Mouse (Mus musculus): ENCODE data around the gene Trpt1.

Gene Trpt1

DNA sequence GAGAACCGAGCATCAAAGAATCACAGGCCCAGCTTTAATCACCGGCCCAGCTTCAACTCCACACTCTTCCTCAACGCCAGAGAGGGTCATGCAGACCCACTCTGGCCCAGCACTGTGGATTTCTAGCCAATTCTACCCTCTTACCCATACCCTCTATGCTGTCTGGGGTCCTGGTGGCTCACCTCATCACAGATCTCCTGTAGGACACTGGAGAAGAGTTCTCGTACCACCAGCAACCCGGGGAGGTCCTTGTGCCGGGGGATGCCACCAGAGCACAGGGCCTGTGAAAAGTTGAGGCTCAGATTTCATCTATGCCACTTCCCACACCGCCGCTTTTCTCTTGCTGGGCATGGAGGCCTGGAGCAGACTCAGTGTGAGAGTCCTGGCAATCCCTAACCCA lies 1.4 kb upstream of the Trpt1 start:
- DNase-seq (ENCODE audit: low read depth, low spot score): no peak
- H3K36me3 ChIP-seq (ENCODE audit: control insufficient read depth, insufficient read depth, low read length, poor library complexity, severe bottlenecking): peaks cover 4% of the 10 kb centered on the region

DNA sequence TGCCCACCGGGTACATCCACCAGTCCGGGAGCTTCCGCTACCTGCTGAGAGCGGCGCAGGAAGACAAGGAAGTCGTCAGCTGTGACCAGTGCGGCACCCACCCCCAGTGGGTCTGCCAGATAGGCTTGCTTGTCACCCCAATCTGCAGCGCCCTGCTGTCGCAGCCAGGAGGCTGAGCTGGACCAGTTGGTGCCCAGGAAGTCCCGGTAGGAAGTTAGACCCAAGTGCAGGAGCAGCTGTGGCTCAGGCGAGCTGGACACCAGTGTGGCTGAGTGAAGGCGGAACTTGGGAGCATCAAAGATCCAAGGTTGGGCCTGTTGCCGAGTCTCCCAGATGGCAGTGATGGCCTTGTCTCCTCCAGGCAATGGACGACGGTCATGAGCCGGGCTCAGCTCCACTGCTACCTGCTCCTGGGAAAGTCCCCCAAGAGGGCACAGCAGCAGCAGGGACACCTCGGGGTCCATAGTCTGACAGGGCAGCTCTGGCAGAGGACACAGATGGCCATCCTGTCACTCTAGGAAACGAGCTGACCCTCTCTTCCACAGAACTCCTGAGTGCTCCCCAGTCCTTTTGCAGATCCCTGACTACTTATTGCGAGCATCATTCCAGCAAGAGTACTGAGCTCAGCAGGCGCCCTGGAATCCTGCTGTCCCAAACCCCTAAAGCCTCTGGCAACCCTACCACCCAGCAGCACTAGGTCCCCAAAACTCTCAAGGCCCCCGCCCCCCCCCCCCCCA lies 508 bp upstream of the Trpt1 start:
- DNase-seq (ENCODE audit: low read depth, low spot score): no peak
- Histone ChIP-seq H3K36me3 (ENCODE audit: control insufficient read depth, insufficient read depth, low read length, poor library complexity, severe bottlenecking) (peaks cover 7% of the 10 kb centered on the region), H3K27me3 (ENCODE audit: control insufficient read depth, insufficient read depth, low read length, poor library complexity, severe bottlenecking) (no peaks in the 10 kb centered on the region)

More for the DNA sequence above, 1.4 kb upstream of the Trpt1 start:
- H3K27me3 ChIP-seq (ENCODE audit: control insufficient read depth, insufficient read depth, low read length, poor library complexity, severe bottlenecking): no peaks in the 10 kb centered on the region

DNA sequence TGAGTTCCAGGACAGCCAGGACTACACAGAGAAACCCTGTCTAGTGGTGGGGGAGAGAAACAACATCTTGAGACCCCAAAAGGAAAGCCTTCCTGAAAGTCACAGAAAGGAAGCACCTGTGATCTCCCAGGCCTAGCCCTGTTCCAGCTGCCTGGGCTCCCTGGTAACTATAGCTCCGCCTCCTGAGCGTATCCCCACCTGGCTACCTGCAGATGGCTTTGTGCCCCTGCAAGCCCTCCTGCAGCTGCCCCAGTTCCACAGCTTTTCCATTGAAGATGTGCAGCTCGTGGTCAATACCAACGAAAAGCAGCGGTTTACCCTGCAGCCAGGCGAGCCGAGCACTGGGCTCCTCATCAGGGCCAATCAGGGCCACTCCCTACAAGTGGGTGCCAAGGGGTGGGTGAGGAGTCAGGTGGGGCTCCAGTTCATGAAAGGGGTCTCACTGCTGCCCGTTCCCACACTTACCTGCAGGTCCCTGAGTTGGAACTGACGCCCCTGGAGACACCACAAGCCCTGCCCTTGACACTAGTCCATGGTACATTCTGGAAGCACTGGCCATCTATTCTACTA lies 1.9 kb downstream of the Trpt1 start:
- H3K36me3 ChIP-seq (ENCODE audit: control insufficient read depth, insufficient read depth, low read length, poor library complexity, severe bottlenecking): peaks cover 10% of the 10 kb centered on the region
- H3K27me3 ChIP-seq (ENCODE audit: control insufficient read depth, insufficient read depth, low read length, poor library complexity, severe bottlenecking): no peaks in the 10 kb centered on the region
- DNase-seq (ENCODE audit: low read depth, low spot score): no peak

DNA sequence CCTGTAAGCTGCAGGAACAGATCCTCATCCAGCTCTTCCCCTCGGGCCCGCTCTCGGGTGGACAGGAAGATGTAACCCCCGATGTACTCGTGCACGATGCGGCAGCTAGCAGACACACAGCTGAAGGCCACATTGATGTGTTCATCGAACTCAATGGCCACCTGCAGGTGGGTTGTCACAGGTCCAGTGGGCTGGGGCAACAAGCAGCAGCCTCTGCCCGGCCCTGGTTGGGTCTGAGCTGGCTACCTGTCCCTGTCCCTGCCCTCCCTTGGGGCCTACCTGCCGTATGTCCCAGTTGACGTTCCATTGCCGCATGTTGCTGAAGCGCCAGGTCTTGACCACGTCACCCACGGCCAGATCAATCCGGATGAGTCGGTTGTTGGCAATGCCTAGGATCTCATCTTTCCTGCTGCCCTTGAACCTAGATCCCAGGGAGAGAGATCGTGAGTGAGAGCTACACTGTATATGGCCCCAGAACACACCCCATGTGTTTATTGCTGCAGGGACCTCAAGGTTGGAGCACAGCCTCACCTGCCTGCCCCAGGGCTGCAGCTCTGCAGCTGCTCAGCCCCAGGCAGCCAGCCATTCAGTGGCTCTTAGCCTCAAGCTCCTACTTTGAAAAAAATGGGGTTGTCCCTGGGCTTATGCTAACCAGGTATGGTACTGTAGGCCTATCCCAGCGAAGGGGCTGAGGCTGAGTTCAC lies 3.6 kb downstream of the Trpt1 start:
- Histone ChIP-seq H3K27me3 (ENCODE audit: control insufficient read depth, insufficient read depth, low read length, poor library complexity, severe bottlenecking) (no peaks in the 10 kb centered on the region), H3K36me3 (ENCODE audit: control insufficient read depth, insufficient read depth, low read length, poor library complexity, severe bottlenecking) (peaks cover 11% of the 10 kb centered on the region)
- no peak for DNase-seq (ENCODE audit: low read depth, low spot score)

DNA sequence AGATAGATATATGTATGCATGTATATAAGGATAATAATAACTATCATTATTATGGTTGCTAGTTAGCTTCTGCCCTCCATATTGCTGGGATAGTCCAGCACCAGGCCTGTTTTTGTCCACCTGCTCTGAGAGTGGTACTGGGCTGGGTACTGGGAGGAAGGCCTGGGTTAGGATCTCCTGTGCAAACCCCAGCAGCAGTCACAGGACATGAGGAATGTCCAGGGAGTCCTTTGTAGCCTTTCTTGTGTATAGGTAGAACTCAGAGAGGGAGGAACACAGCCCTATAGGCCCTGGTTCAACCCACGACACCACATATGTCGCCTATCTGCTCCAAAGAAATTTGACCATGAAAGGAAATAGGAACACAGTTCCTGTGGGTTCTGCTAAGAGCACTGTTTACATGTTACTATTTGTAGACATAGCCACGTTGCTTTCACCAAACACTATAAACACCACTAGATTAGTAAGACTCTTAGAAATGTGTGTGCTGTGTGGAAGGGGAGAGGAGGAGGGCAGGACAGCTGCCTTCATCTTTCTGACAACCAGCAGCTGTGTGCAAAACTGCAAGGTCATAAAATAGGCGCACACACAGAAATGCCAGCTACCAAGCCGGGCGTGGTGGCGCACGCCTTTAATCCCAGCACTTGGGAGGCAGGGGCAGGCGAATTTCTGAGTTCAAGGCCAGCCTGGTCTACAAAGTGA lies 11.1 kb downstream of the Trpt1 start:
- Histone ChIP-seq H3K27me3 (ENCODE audit: control insufficient read depth, insufficient read depth, low read length, poor library complexity, severe bottlenecking) (no peaks in the 10 kb centered on the region), H3K36me3 (ENCODE audit: control insufficient read depth, insufficient read depth, low read length, poor library complexity, severe bottlenecking) (peaks cover 3% of the 10 kb centered on the region)
- DNase-seq (ENCODE audit: low read depth, low spot score): no peak

DNA sequence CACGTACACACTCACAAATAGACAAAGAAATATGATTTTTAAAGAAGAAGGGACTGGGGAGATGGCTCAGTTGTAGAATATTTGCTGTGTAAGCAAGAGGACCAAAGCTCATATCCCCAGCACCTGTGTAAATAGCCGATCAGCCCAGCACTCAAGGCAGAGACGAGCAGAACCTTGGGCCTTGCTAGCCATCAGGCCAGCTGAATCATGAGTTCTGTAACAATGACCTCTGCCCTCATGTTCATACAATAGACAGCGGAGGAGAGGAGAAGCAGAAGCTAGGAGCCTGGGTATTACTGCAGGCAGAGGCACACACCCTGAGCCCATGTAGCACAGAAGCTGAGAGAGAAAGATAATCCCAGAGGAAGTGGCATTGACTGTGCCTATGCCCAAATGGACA lies 16.5 kb downstream of the Trpt1 start:
- no peak for DNase-seq (ENCODE audit: low read depth, low spot score)

DNA sequence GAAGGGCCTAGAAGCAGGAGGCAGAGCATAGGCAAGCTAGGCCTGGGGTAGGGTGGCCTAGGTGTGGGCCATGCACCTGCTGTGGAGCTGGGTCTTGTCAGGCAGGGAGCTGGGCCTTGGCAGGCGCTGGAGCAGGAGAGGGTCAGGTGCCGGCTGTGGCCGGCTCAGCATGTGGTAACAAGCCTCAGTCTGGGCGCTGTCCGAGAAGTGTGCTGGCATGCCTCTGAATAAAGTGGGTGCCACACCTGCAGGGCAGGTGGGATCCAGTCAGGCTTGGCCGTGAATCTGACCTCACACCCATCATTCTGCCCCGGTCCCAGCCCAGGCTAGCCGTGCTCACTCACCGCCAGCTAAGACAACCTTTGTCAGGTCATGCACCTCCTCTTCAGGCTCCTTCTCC lies 18.1 kb downstream of the Trpt1 start:
- no peak for DNase-seq (ENCODE audit: low read depth, low spot score)
- H3K27me3 ChIP-seq (ENCODE audit: control insufficient read depth, insufficient read depth, low read length, poor library complexity, severe bottlenecking): no peaks in the 10 kb centered on the region
- H3K36me3 ChIP-seq (ENCODE audit: control insufficient read depth, insufficient read depth, low read length, poor library complexity, severe bottlenecking): peaks cover 14% of the 10 kb centered on the region; the same call in 1 of the 2 replicates

More for the DNA sequence above, 16.5 kb downstream of the Trpt1 start:
- Histone ChIP-seq H3K27me3 (ENCODE audit: control insufficient read depth, insufficient read depth, low read length, poor library complexity, severe bottlenecking) (no peaks in the 10 kb centered on the region), H3K36me3 (ENCODE audit: control insufficient read depth, insufficient read depth, low read length, poor library complexity, severe bottlenecking) (peaks cover 14% of the 10 kb centered on the region; the same call in 1 of the 2 replicates)

DNA sequence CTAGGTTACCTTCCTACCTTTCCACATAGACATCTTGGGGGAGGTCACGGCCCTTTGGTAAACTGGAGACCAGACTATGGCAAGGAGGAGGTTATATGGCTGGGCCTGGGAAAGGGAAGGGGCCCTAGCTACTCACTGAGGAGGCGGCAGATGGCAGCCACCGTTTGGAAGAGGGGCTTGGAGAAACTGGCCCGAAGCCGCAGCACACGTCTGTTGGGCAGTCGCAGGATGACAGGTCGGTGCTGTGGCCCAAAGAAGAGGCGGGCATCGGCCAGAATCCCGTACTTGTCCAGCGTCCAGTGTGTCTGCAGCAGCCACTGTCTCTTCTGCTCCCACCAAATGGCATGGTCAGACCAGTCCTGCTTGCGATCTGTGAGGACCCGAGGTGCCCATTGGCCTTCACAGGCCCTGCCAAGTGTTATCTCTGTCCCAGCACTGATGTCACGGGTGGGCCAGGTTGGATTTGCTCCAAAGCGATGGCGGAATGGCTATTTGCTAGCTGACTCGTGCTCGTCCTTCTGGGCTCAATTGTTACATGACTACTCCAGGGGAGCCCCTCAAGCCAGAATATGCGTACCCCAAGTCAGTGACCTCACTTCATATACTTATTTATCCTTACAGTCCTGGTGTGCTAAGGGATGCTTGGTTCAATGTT lies 18.7 kb downstream of the Trpt1 start:
- DNase-seq (ENCODE audit: low read depth, low spot score): no peak
- H3K27me3 ChIP-seq (ENCODE audit: control insufficient read depth, insufficient read depth, low read length, poor library complexity, severe bottlenecking): no peaks in the 10 kb centered on the region
- H3K36me3 ChIP-seq (ENCODE audit: control insufficient read depth, insufficient read depth, low read length, poor library complexity, severe bottlenecking): peaks cover 14% of the 10 kb centered on the region; the same call in 1 of the 2 replicates

DNA sequence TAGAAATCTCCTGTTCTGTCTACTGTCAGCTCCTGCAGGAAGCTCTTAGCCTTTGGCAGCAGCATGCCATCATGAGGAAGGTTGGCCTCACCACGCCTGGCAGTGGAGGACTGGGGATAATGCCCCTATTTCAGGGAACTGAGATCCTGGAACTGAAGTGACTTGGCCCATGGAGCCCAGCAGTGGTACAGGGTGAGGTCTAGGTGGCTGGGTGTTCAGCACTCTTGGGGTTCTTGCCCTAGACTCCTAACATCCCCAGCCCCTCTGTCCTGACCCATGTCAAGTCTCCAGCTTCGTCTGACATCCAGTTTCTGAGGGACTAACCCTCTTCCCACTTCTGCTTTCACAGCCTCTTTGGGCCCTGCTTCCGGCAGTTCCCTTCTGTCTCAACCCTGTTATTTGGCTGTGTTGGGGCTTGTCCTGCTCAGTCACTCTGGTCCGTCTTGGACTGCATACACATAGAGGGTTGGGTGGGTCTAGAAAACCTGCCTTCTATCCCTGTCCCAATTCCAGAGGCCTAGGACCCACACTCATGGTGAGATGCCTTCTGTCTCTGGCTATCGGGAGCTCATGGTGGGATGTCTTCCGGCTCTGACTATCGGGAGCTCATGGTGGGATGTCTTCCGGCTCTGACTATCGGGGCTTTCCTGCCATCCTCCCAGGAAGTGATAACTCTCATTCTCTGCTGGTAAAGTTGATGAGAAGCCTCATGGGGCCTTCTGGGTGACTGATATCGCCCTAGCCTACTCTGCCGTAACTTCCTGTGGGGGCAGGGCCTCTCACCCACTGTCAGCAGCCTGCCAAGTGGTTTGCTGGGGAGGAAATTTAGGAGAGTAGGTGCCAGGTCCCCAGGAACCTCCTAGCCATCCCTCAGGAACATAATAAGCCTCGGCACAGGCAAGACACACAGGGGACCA lies 21.9 kb downstream of the Trpt1 start:
- DNase-seq (ENCODE audit: low read depth, low spot score): peak; percentile 81
- Histone ChIP-seq H3K27me3 (ENCODE audit: control insufficient read depth, insufficient read depth, low read length, poor library complexity, severe bottlenecking) (no peaks in the 10 kb centered on the region), H3K36me3 (ENCODE audit: control insufficient read depth, insufficient read depth, low read length, poor library complexity, severe bottlenecking) (peaks cover 16% of the 10 kb centered on the region; the same call in 1 of the 2 replicates)

DNA sequence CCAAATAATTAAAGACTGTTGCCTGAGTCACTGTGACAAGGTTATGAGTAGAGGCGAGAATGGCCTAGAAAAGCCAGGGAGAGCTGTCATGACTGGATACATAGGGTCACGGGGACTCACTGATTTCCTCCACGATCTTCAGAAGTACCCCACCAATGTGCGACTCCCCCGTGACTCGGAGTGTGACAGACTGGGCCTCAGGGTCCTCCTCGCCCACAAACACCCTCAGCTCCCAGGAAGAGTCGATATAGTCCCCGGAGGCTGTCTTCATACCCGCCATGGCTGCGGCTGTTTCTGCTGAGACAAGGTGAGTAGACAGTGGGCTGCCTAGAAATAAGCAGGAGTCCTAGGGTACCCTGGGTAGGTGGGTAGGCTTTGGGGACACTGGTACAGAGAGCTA lies 22.6 kb downstream of the Trpt1 start:
- DNase-seq (ENCODE audit: low read depth, low spot score): no peak
- Histone ChIP-seq H3K36me3 (ENCODE audit: control insufficient read depth, insufficient read depth, low read length, poor library complexity, severe bottlenecking) (peaks cover 14% of the 10 kb centered on the region), H3K27me3 (ENCODE audit: control insufficient read depth, insufficient read depth, low read length, poor library complexity, severe bottlenecking) (no peaks in the 10 kb centered on the region)

DNA sequence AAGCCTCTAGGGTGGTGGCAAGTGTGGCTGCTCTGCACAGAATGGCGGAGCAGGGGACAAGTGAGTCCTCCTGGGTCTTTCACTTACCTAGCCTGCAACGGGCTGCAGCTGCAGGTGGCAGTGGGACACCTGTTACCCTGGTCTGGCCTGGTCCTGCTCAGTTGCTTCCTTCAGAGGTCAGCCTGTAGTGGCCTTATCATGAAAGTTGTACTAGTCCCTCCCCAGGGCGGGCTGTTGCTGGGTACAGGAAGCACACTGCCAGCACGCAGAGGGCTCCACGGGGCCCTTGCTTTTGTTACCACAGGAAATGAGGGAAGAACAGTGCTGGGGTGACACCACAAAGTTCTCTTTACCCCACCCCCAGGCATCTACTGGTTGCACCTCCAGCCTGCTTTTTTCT lies 23.3 kb downstream of the Trpt1 start, which contains the start of gene Fermt3:
Fermt3 (minus strand) TSS at position 279 of the 400 bp plus-strand sequence.
- peak; percentile 79 for DNase-seq (ENCODE audit: low read depth, low spot score)
- Histone ChIP-seq H3K27me3 (ENCODE audit: control insufficient read depth, insufficient read depth, low read length, poor library complexity, severe bottlenecking) (no peaks in the 10 kb centered on the region), H3K36me3 (ENCODE audit: control insufficient read depth, insufficient read depth, low read length, poor library complexity, severe bottlenecking) (peaks cover 10% of the 10 kb centered on the region)

DNA sequence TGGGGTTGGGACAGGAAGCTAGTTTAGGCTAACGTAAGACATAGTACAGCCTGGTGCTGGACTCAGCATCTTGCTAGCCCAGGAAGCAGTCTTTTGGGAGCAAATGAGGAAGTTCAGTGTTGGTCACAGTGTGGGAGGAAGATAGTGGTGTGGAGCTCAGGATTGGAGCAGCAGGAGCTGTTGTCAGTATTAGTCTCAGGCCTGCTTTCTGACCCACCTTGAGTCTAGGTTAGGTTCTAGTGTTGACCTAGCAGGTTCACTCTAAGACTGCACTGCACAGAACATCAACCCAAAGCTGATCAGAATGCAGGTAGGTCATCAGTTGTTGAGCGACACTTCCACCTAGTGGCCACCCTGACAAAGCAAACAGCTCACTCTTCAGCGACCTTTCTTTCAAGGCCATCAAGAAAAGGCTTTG lies 24.3 kb downstream of the Trpt1 start:
- no peaks in the 10 kb centered on the region for H3K27me3 ChIP-seq (ENCODE audit: control insufficient read depth, insufficient read depth, low read length, poor library complexity, severe bottlenecking)
- peak; percentile 88 for DNase-seq (ENCODE audit: low read depth, low spot score)
- H3K36me3 ChIP-seq (ENCODE audit: control insufficient read depth, insufficient read depth, low read length, poor library complexity, severe bottlenecking): peaks cover 11% of the 10 kb centered on the region

DNA sequence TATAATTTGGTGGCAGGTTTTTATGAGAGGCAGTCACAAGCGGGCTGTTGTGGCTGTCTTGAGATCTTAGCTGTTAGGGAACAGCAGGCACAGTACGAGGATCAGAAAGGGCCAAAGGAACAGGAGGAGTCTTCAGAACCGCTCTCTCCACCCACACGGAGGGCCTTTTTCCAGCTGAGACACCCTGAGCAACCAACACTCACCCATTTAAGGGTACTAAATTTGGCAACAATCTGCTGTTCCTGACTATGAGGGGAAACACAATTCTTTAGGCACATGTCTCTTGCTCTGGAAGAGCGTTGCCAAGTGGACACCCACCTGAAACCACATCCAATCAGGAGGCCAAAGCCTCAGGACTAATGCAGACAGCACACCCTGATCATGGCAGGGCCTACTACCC lies 33.6 kb downstream of the Trpt1 start:
- Histone ChIP-seq H3K27me3 (ENCODE audit: control insufficient read depth, insufficient read depth, low read length, poor library complexity, severe bottlenecking) (no peaks in the 10 kb centered on the region), H3K36me3 (ENCODE audit: control insufficient read depth, insufficient read depth, low read length, poor library complexity, severe bottlenecking) (peaks cover 30% of the 10 kb centered on the region)
- no peak for DNase-seq (ENCODE audit: low read depth, low spot score)

All from splenic B cell, adult 2 months (primary cell).